Mouse (Mus musculus) thymus, adult 2 months (tissue): ENCODE results near the gene Dnah2.

ENCODE experiments used
- CTCF ChIP-seq: fragments of 200-500 bp; IDR thresholded peaks from 2 replicates; pipeline ENCODE4 v1.5.1; 2012; ENCODE audit warnings: mild to moderate bottlenecking, control low read depth, low read length, moderate library complexity, borderline replicate concordance; ENCODE audit not compliant: control insufficient read depth, poor library complexity, insufficient read depth; ENCODE audit errors: extremely low read depth
- POLR2A ChIP-seq: fragments of 200-500 bp; IDR thresholded peaks from 2 replicates; pipeline ENCODE4 v1.6.1; 2012; ENCODE audit warnings: mild to moderate bottlenecking, low read length, control low read depth, moderate library complexity; ENCODE audit not compliant: control insufficient read depth, poor library complexity, insufficient read depth; ENCODE audit errors: extremely low read depth

GRCm38 (mm10) chr11:69578301-69578700 is 29.4 kb upstream of the Dnah2 start:
- TF ChIP-seq CTCF = no peak
- no peak for TF ChIP-seq POLR2A
